Mouse (Mus musculus): Measurements from ENCODE around the gene Msrb3. TPM values are rescaled to one million over a fixed set of nuclear protein-coding genes. Genes with fewer than 3 reads are reported as not detected.

Gene Msrb3
- total RNA-seq, 2 experiments from 2014 or later, result 5.5 to 7.6 TPM

Other genes with a start within 250 kb of the Msrb3 start
- 10 to 100 TPM; 35.7 to 39.5 TPM for gene Lemd3, start 80.2 kb upstream of the Msrb3 start, total RNA-seq (2021)
- 1 to 10 TPM; 1.6 to 1.8 TPM for gene Wif1, start 134.9 kb upstream of the Msrb3 start, total RNA-seq (2021)

Measured in left cerebral cortex, postnatal 36 days (tissue).